Mouse (Mus musculus) CD4-positive, CD25-positive, alpha-beta regulatory T cell, adult 2 months (primary cell): ENCODE results near the gene Sestd1.
A peak's percentile ranks its signal among the peaks of the same experiment; 100 is the strongest.

ENCODE experiments used
- DNase-seq: peaks from one replicate; pipeline ENCODE4 v3.0.0-alpha.2; 2012; ENCODE audit warnings: low read depth, low spot score

Sestd1 gene

DNA sequence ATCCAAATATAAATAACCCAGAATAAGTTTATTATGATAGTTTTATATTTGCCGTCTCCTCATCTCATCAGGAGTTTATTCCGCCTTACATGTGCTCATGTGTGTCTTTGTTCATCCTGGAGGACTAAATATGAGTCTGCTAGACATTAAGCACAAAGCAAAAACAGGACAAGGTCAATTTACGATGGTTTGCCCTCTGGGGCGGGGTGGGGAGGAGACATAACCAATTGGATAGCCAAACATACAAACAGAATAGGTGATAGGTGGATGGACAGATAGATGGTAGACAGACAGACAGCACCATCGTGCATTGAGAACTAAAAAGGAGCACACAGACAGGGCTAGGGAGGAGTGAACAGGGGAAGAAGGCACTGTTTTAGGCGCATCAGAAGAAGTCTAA, 106.6 kb downstream of the Sestd1 start:
- no peak for DNase-seq

DNA sequence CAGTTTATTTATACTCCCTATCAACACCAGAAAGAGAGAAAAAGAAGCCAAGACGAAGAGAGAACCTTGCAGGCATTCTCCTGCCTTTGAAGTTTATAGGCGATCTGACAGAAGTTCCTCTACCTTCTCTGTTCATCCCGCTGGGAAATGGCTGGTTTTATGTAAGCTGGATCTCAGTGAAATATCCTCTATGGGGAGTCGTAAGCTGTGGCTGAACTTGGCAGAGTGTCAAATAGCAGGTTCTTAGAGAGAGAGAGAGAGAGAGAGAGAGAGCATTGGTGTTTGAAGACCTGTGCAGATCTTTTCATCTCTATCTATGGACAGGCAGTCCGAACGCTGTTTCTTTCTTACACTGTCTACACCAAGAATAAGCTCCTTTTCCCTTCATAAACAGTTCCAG, 107.0 kb downstream of the Sestd1 start:
- no peak for DNase-seq

DNA sequence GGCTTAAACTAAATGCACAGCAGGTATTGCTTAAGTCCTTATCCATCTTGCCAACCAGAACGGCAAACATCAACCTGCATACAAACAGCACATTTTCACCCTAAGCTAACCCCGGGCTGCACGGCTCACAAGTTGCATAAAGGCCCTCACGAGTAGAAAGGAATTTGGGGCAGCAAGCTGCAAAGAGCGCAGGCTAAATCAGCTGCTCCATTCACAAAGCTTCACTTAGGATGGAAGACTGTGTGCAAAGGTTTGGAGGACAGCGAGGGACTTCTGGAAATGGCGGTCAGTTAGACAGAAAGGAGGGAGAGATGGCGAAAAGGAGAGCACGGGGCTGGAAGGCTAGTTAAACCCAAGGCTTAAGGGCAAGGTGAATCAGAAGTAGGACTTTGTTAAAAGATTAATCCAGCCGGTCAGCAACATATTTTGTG, 108.1 kb downstream of the Sestd1 start:
- no peak for DNase-seq

DNA sequence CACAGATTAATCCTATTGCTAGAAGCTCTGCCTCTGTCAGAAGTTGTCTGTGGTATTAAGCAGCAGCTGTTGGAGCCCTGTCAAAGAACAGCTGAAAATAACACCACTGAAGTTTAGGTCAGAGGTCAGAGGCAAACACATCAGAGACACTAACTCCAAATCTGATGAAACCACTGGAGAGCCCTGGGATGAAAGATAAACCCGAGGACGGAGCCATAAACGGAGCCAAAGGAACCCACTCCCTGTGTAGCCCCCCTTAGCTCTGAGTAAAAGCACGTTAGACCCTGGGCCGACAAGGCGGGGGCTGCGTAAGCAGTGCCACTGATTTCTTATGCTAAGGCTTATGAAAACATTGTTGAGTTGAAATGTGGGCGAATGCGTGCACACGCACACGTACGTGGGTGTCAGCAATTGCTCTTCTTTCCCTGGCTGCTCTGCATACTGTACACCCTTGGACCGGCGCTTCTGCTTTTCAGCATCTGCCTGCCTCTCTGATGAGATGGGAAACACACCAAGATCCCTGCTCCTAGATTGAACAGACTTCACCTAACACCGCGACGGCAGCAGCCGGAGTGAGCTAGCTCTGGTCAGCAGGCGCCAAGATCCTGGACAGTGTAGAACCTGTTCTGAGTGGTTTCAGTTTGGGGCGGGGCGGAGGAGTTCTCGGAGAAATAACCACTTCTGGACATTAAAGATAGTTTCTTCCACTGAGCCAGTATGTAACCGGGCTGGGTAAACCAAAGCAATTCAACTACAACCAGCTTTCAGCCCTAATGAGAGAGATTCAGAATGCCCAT, 108.8 kb downstream of the Sestd1 start:
- no peak for DNase-seq

DNA sequence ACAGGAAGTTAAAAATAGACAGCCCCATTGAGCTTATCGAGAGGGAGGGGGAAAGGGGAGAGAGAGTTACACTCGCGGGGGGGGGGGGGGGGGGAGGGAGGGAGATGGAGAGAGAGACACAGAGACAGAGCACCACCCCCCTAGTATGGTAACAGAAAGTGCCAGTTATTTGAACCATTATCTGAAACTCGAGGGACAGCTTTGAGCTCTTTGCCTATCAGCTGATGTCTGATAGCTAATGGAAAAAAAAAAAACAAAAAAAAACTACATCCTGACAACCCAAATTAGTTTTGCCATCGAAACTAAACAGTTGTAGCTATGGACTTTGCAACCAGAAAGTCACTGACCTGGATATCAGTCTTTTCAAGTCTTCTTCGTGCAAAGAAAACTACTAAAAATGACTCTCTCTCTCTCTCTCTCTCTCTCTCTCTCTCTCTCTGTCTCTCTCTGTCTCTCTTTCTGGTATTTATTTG, 109.7 kb downstream of the Sestd1 start, which contains the start of gene Ccdc141:
Gene Ccdc141, minus strand, starts transcription at position 4 of the 473 bp plus-strand sequence.
- DNase-seq = no peak

DNA sequence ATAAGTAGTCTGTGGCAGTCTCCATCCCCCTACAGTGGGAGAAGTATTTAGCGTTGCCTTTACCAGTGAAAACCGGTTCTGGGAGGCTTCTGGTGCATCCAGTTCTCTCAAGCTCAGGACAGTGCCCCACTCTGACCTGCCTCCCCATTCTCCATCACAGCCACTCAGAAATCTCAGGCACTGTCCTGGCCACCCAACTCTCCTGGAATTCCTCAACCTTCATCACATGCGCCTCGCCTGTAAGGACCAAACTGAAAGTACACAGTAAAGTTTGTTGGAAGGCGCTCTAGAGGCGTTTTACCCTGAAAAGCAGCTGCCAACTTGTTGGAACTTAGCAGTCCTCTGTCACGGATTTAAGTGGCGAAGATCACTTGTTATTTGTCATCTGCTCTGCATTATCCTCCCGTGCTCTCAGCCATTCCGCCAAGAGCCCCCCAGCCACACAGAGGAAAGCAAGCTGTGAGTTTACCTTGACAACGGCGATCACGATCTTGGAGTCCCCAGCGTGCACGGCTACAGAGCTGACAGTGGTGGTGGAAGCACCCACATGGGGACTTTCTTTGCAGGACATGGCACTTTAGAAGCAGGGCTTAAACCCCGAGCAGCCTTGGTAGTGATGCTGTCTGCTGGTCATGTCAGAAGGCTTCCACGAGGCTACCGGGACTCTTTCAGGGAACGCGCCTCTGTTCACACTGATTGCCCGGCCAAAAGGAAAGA, 110.3 kb downstream of the Sestd1 start:
- peak; percentile 45 for DNase-seq

DNA sequence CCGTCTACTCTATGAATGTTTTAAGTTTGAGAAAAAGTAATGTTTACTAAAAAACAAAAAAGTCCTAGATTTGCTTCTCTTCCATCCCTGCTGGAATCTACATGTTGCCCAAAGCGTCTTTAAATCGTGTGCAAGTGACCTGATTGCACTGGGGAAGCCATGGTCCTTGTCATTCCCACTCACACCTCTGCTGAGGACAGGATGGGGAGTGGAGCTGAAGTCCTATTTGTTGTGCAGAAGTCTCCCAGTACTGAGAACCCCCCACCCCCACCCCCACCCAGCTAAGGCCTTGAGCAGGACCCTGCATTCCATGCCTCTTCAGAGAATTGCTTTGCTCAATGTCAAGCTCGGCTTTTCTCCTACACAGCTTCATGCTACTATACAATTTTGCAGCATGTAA, 111.2 kb downstream of the Sestd1 start:
- DNase-seq = no peak

DNA sequence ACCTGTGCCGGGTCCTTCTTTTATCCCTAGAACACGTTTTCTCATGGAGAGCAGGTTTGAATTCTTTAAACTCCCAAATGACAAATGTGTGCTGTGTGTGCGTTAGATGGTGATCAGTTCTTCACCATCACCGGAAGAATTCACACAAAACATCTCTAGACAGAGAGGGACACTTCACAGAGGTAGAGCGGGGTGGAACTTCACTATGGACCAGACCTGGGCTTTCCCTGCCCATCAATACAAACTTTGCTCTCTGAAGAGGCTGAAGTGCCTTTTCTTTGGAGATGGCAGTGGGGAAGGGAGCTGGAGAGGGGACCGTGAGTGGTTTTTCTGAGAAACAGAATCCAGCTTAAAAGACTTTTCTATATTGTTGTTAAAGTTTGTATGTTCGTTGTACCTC, 111.6 kb downstream of the Sestd1 start:
- no peak for DNase-seq

DNA sequence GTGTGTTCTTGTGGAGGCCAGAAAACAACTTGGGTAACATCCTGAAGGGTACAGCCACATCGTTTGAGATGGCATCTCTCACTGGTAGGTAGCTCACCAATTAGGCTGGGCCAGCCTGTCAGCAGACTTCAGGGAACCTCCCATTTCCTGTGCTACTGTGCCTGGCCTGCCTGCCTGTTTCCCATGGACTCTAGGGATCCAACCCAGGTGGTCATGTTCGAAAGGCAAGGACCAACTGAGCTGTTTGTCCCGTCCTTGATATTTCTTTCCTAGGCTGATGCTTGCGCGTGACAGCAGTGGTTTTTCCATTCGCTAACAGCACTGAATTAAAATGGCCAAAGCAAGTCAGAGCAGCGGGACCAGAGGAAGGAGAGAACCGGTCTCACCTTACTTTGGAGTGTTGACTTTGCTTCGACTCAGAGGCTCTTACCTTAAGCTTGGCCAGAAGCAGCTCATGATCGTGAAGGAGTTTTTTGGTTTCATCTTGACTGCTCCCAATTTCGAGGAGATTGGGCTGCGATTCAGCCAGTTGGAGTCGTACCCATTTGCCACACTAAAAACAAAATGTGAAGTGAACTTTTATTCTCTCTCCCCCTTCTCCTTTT, 112.2 kb downstream of the Sestd1 start:
- no peak for DNase-seq

DNA sequence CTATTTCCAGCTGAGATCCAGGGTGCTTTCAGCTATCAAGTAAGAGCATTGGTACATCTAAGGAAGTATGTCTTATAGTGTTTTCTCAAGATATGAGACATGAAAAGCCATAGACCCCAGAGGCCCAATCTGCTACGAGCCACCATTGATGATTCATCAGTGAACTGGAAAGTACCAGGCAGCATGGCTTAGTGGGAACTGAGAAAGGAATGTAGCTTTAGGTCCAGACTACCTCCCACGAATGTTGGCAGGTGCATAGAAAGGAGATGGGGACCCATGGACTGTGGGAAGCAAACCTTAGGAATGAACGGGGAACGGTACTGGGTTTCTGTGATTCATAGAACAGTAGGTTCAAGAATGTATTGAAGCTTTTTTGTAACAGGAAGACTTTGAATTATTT, 114.0 kb downstream of the Sestd1 start:
- DNase-seq = no peak

DNA sequence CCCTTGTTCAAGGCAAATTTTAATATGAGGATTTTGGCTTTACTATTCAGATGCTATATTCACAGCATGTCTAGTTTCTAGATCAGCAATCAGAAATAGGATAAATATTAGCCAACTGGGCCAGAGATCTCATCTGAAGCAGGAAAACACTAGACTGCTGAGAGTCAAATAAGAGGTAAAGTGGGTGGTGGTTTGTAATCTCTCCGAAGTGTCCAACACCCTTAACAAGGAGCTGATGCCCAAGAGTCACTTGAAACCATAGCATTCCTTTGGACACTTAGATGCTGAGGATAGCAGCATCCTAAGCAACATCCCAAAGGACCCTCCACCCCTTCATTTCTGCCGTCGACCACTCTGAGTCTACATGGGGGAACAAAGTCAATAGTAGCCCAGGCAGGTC, 115.7 kb downstream of the Sestd1 start:
- no peak for DNase-seq

DNA sequence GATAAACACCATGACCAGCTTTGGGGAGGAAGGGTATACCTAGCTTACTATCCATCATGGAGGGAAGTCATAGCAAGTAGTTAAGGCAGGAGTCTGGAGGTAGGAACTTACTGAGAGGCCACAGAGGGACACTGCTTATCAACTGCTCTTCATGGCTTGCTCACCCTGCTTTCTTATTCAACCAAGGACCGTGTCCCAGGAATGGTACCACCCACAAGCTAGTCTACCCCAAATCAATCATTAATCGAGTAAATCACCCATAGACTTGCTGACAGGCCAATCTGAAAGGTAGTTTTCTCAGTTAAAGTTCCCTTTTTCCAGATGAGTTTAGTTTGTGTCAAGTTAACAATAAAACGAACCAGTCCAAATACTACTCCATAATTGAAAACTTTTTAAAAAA, 117.0 kb downstream of the Sestd1 start:
- DNase-seq = no peak

DNA sequence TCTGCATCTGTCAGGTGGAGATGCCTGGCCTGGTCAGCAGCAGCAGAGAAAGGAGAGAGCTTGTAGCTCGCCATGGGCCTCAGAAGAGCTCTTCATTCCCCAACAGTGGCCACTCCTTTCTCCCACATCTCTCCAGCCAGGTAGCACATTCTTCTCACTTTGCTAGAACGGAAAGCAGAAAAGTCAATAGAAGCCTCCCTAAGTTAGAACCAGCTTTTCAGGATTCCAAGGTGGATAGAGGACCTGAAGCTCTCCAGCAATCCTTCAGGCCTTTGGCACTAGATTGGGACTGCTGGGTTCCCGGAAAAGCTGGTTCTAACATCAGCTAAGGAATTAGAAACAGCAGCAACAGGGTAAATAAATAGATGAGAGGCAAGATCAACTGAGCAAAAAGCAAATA, 118.3 kb downstream of the Sestd1 start:
- no peak for DNase-seq

DNA sequence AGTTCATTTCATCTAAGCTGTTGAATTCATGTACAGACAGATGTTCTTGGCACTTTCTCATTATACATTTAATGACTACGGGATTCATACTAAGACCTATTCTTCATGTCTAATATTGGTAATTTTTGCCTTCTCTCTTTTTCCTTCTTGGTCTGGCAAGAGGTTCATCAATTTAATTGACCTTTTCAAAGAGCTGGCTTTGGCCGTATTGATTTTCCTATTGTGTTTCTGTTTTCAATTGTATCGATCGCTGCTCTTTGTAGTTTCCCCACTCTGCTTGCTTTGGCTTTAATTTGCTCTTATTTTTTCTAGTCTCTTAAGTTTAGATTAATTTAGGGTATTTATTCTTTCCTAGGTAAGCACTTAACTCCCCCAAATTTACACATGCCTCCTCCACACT, 122.8 kb downstream of the Sestd1 start:
- DNase-seq = no peak

DNA sequence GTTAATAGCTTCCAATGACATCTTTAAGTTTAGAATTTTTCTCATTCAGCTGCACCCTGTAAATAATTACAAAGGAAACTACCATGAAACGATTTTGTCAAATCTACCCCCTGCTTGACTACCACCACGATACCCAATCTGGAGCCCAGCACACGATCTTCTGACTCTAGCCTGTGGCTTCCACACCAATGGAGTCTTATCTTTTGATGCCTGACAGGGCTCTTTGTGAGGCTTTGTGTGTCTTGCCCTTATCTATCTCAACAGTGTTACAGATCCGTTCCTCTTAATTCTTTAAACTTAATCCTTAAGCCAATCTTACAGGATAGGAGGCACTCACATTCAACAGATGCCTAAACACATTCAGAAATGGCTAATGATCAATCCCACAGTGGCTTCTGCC, 126.3 kb downstream of the Sestd1 start:
- no peak for DNase-seq

DNA sequence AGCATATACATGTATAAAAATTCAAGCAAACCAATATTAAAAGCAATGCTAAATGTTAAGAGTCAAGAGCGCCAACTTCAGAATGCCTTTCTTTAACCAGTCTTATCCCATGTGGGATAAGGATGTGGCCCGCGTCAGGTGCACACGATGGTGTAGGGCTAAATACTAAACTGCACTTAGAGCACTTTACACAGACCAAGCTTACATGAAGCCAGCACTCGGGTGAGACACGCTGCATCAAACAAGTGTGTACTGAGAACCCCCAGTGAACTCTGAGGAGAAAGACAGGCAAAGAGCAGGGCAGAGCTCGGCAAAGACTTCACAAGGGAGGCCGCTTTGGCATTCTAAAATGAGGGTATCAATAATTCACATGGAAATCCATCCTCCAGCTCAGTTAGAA, 129.1 kb downstream of the Sestd1 start:
- DNase-seq = no peak

DNA sequence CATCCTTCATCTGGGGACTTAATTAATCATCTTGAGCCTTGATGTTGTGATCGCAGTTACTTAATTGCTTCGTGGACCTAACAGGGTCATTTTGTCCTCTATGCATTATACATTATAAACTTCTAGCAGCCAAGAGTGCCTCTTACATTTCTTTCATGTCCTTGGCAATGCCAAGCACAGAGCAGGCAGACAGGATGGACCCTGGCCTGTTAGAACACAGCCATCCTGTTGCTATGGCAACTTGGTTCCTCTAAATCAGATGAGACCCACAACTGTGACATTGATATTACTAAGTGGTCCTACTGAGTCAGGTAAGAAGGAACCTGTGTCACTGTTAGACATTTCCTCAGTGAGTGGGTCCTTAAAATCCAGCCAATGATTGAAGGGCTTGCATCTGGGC, 130.8 kb downstream of the Sestd1 start:
- no peak for DNase-seq

DNA sequence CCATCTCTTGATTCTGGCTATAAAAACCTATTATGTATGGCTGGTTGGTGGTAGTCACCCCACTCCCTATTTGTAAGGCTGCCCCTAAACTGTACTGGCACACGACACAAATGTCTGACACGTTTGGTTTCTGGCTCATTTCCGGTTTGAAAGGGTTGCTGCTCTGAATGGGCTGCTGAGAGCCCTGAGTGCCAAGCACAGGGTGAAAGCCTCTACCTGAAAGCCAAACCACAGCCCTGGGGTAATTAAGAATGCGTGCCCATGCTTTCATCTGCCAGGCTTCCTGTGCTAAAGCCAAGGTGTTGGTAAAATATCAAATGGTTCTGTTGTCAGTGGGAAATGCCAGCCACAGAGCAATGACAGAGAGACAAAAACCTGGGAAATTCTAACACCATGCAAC, 132.2 kb downstream of the Sestd1 start:
- DNase-seq = no peak

DNA sequence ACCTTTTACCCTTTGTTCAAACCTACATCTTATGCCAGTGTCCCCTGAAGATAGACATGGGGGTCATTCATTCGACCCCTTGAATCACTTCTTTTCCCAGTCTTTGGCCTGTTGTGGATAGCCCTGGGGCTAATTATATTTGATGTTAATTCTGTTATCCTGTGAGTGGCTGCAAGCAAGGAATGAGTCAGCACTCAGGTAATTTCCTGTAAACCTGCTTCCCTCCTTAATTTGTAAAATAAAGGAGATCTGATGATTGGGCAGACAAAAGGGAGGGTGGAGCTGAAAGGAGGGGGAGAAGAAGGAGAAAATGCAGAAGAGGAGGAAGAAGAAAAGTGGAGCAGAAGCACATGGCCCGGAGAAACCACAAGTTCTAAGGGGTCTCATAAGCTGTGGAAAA, 133.4 kb downstream of the Sestd1 start:
- no peak for DNase-seq

DNA sequence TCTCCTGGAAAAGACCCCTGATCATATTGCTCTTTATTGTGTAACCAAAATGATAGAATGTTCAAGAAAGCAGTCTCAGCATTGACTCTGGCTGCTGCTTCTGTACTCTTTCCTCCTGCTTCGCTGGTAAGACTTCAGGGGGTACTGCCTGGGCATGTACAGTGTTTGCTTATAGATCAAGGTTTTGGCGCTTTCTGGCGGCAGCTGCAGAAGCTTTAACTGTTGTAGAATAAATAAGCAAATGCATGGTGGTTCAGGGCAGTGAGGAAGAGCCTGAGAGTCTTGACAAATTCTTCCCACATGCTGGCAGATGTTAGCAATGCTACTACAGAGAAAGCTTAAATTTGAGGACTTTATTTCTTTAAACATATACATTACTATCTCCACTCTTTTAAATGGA, 134.1 kb downstream of the Sestd1 start:
- no peak for DNase-seq

DNA sequence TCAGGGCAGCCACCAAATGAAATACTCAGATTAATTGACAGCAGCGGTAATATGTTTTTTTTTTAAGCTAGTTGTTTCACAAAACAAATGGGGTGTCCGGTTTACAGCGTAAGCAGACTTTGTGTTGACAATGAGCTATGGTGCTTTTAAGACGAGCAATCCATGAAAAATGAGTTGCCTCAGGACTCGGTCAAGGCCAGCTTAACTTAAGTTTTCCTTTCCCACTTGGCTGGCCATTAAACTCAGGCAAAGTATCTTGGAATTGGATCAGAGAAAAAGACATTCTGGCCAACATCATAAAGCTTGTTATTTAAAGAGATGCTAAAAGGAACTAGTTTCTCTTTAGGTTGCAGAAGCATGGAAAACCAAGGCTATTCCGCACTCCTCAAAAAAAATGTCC, 136.9 kb downstream of the Sestd1 start:
- no peak for DNase-seq

DNA sequence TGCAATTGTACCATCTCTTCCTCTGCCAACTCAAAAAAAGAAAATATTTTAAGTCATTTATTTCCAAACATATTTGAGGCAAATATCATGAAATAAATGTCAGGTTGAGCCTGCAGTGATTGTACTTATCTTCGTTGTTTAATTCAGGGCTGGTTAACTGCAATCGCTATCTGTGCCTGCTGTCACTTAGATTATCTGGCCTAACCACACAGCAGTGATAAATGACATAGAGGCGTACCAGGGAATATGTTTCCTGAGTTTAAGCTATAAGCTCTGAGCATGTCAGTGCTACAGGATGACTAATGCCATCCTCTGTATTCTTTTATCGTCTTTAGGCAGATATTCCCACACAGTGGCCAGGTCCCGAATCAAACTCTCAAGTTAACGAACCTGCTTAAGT, 141.5 kb downstream of the Sestd1 start:
- no peak for DNase-seq

DNA sequence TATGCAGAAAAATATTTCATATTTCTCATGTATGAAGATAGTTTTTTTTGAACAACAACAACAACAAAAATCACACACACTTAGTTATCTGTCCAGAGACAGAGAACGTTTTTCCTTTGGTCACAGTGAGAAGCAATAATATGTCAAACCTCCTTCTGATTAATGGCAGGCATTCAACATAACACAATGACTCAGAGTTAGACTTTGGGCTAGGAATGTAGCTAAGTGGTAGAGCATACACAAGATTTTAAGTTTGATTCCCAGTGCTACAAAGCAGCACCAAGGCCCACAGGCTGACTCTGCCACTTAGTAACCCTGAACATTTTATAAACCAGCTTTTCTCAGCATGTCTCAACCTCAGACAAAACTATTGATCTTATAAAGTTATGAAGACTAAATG, 145.5 kb downstream of the Sestd1 start:
- DNase-seq = no peak
